11 mouse cellular contexts compared by ENCODE assay signal in the genomic region with DNA sequence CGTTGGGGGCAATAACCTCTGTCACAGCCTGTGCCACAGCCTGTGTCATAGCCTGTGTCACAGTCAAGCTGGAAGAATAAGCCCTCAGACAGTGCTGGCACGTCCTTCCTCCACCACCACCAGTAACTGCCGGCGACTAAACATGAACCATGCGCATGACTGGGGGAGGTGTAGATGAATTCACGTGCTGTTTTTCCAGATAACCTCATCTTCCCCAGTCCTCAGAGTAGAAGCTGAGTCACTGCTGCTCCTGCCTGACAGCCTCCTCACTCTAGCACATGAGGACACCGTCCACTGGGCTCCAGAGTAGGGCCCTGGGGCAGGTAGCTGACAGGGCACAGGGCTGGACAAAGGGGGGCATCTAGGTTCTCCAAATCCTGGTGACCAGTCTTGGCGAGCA. TPM values are rescaled to one million over a fixed set of nuclear protein-coding genes. Genes with fewer than 3 reads are reported as not detected.
A peak's percentile ranks its signal among the peaks of the same experiment; 100 is the strongest.
DNase-seq lines count a peak whose midpoint lies in the region; ATAC-seq lines count a peak whose summit lies in the region.
"Had no signal": no experiment of that assay in that cellular context is flagged by ENCODE, and none has a peak within 500 bp of the region (broad histone marks: within the 10 kb centered on the region; RNA-seq: fewer than 3 reads in every experiment).

No protein-coding gene starts in this region.

- no peak overlapping the region for H3K4me3 ChIP-seq in heart, embryonic 11.5 days (ENCODE audit: low read depth, low read length)
- no peak overlapping the region for H3K4me3 ChIP-seq in liver, embryonic 12.5 days
- H3K4me3 ChIP-seq: hindbrain, embryonic 13.5 days; limb, embryonic 13.5 days had no signal

- peak; percentile 72 for ATAC-seq in heart, embryonic 11.5 days (replicated peaks; ENCODE audit: insufficient number of reproducible peaks, low FRiP score, low TSS enrichment)
- ATAC-seq in liver, embryonic 12.5 days: peak; percentile 97

- no peak for DNase-seq in heart, adult 11 months
- DNase-seq in 3134 (ENCODE audit: extremely low read depth, insufficient read length, low spot score): peak; percentile 42
- DNase-seq in T-cell, adult 2 months (ENCODE audit: low spot score): peak; percentile 31
- DNase-seq in Muller cell, postnatal 12 days (ENCODE audit: inconsistent ontology term): no peak
- DNase-seq in kidney, adult 11 months: no peak
- no peak for DNase-seq in cerebellum, adult 9-10 months
- DNase-seq: right cerebral cortex, adult 18-20 months had no signal

- H3K36me3 ChIP-seq in heart, embryonic 11.5 days (ENCODE audit: control insufficient read depth, insufficient read depth, low read length): no peaks in the 10 kb centered on the region
- peaks cover 7% of the 10 kb centered on the region; the same call in 1 of the 2 replicates for H3K36me3 ChIP-seq in liver, embryonic 12.5 days
- H3K36me3 ChIP-seq: hindbrain, embryonic 13.5 days; limb, embryonic 13.5 days had no signal

- H3K9ac ChIP-seq in heart, embryonic 11.5 days (ENCODE audit: low read depth, low read length): no peak overlapping the region
- peak overlapping the region; percentile 23 for H3K9ac ChIP-seq in liver, embryonic 12.5 days
- H3K9ac ChIP-seq: hindbrain, embryonic 13.5 days; limb, embryonic 13.5 days had no signal

- H3K4me1 ChIP-seq in heart, embryonic 11.5 days (ENCODE audit: control insufficient read depth, insufficient read depth, low read length): 0 out of 2 replicates have a peak, but pooled peaks cover 5% of the 10 kb centered on the region
- peaks cover 29% of the 10 kb centered on the region for H3K4me1 ChIP-seq in liver, embryonic 12.5 days
- H3K4me1 ChIP-seq: hindbrain, embryonic 13.5 days had no signal

- WGBS in heart, embryonic 11.5 days (ENCODE audit: insufficient replicate concordance): 43% methylated on average over 8 of the region's 8 CpGs
- WGBS in liver, embryonic 12.5 days (ENCODE audit: insufficient replicate concordance): 19% methylated on average over 8 of the region's 8 CpGs

- no peaks in the 10 kb centered on the region for H3K9me3 ChIP-seq in heart, embryonic 11.5 days (replicated peaks; ENCODE audit: control insufficient read depth, low read length)
- no peaks in the 10 kb centered on the region for H3K9me3 ChIP-seq in liver, embryonic 12.5 days (replicated peaks)
- H3K9me3 ChIP-seq: hindbrain, embryonic 13.5 days; limb, embryonic 13.5 days had no signal

- H3K27ac ChIP-seq in heart, embryonic 11.5 days (ENCODE audit: low read depth, low read length): no peak overlapping the region
- H3K27ac ChIP-seq in liver, embryonic 12.5 days: peak overlapping the region; percentile 70
- H3K27ac ChIP-seq: hindbrain, embryonic 13.5 days; limb, embryonic 13.5 days had no signal

- no peak overlapping the region for H3K4me2 ChIP-seq in heart, embryonic 11.5 days
- H3K4me2 ChIP-seq in liver, embryonic 12.5 days: peak overlapping the region; percentile 22; the same call in 1 of the 2 replicates
- H3K4me2 ChIP-seq: hindbrain, embryonic 13.5 days; limb, embryonic 13.5 days had no signal

- H3K27me3 ChIP-seq in heart, embryonic 11.5 days (ENCODE audit: control insufficient read depth, insufficient read depth, low read length): no peaks in the 10 kb centered on the region
- no peaks in the 10 kb centered on the region for H3K27me3 ChIP-seq in liver, embryonic 12.5 days (replicated peaks)
- H3K27me3 ChIP-seq: hindbrain, embryonic 13.5 days; limb, embryonic 13.5 days had no signal

RNA-seq across cellular contexts. Expression of a gene that starts 24.6 kb away (rescaled TPM):
- polyA plus RNA-seq in heart, embryonic 11.5 days (2014; fragmentation: Nextera tagmentation; extraction: Ambion mirVana): 2.3 and 3.8 TPM in 2 replicates
- 4.9 TPM in 2 replicates for polyA plus RNA-seq in liver, embryonic 12.5 days (2016; fragmentation: Nextera tagmentation; extraction: Ambion mirVana)

RNA-seq across cellular contexts. Expression of a gene that starts 27.3 kb away (rescaled TPM):
- 10.5 and 12.0 TPM in 2 replicates for polyA plus RNA-seq in heart, embryonic 11.5 days (2014; fragmentation: Nextera tagmentation; extraction: Ambion mirVana)
- 3.5 and 3.9 TPM in 2 replicates for polyA plus RNA-seq in liver, embryonic 12.5 days (2016; fragmentation: Nextera tagmentation; extraction: Ambion mirVana)

Comparison
In these comparisons a context has a peak if more than half of its experiments do, and no peak if none do; other contexts are left out.
1. DNase-seq: peak in 3134 (single experiment) and T-cell, adult 2 months (single experiment); none in heart, adult 11 months (single experiment), Muller cell, postnatal 12 days (single experiment), kidney, adult 11 months (single experiment) and cerebellum, adult 9-10 months (single experiment).